Mouse (Mus musculus): Measurements from ENCODE around the gene Lrrc17. TPM values are rescaled to one million over a fixed set of nuclear protein-coding genes. Genes with fewer than 3 reads are reported as not detected.

Gene Lrrc17
- polyA plus RNA-seq, 1 experiment from 2014 or later: 85.1 TPM

- peaks cover 9% of the 10 kb centered on the region; the same call in 1 of the 2 replicates for H3K36me3 ChIP-seq
- no peaks in the 10 kb centered on the region for H3K9me3 ChIP-seq
- no peak overlapping the region for H3K27ac ChIP-seq
- H3K4me1 ChIP-seq: peaks cover 28% of the 10 kb centered on the region; the same call in 1 of the 2 replicates
- H3K4me2 ChIP-seq (replicated peaks): no peak overlapping the region
- H3K9ac ChIP-seq: no peak overlapping the region
- H3K4me3 ChIP-seq: no peak overlapping the region
- no peak for ATAC-seq (ENCODE audit: insufficient number of reproducible peaks, insufficient read depth, low FRiP score, low TSS enrichment)
- H3K27me3 ChIP-seq: no peaks in the 10 kb centered on the region
- WGBS: 76% methylated on average over 4 of the region's 4 CpGs
These were observed 1.1 kb upstream of the Lrrc17 start for GRCm38 (mm10) chr5:21542226-21542625.

- 15% methylated on average over 3 of the region's 3 CpGs for WGBS
- peak overlapping the region; percentile 49 for H3K4me2 ChIP-seq (replicated peaks)
- H3K27me3 ChIP-seq: no peaks in the 10 kb centered on the region
- H3K4me3 ChIP-seq: peak overlapping the region; percentile 46
- H3K36me3 ChIP-seq: peaks cover 15% of the 10 kb centered on the region
- H3K9ac ChIP-seq: no peak overlapping the region
- H3K27ac ChIP-seq: peak overlapping the region; percentile 92
- peaks cover 31% of the 10 kb centered on the region; the same call in 1 of the 2 replicates for H3K4me1 ChIP-seq
- no peaks in the 10 kb centered on the region for H3K9me3 ChIP-seq
- no peak for ATAC-seq (ENCODE audit: insufficient number of reproducible peaks, insufficient read depth, low FRiP score, low TSS enrichment)
These were observed 1.5 kb downstream of the Lrrc17 start for GRCm38 (mm10) chr5:21544821-21545220.

DNA sequence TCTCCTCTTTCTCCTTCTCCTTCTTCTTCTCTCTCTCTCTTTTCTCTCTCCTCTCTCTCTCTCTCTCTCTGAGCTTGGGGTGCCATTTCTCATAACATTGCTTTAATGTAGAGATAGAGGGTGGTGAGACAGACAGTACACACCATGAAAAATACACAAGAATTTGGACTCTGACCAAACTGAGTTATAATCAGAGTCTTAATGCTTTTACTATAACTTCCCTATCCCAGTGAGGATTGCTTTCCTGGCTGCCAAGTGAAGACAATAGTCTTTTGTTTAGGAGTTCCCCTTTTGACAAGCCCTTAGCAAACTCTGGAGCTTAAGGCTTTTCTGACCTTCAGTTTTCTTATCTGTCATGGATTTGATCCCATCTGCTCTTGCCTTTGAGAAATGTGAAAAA lies 1.9 kb downstream of the Lrrc17 start:
- Histone ChIP-seq H3K9me3 (no peaks in the 10 kb centered on the region), H3K9ac (no peak overlapping the region), H3K4me2 (replicated peaks) (peak overlapping the region; percentile 49), H3K36me3 (peaks cover 15% of the 10 kb centered on the region), H3K27ac (peak overlapping the region; percentile 92; the same call in 1 of the 2 replicates), H3K4me1 (peaks cover 31% of the 10 kb centered on the region; the same call in 1 of the 2 replicates), H3K4me3 (peak overlapping the region; percentile 46), H3K27me3 (no peaks in the 10 kb centered on the region)
- ATAC-seq (ENCODE audit: insufficient number of reproducible peaks, insufficient read depth, low FRiP score, low TSS enrichment): no peak

DNA sequence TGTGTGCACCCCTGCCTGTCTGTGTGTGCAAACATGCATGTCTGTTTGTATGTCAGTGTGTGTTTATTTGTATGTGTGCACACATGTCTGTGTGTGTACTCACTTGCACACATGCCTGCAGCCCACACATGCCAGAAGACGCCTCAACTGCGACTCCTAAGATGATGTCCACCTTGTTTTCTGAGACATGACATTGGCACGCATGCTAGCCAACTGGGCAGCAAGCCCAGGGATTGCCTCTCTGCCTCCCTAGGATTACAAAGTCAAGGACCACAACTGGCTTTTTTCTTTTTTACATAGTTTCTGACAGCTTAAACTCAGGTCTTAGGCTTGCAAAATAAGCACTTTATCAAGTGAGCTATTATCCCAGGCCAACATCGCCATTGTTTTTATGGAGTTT lies 2.4 kb downstream of the Lrrc17 start:
- H3K27ac ChIP-seq: no peak overlapping the region
- peaks cover 15% of the 10 kb centered on the region for H3K36me3 ChIP-seq
- WGBS: 75% methylated on average over 4 of the region's 4 CpGs
- no peaks in the 10 kb centered on the region for H3K27me3 ChIP-seq
- H3K4me1 ChIP-seq: peaks cover 31% of the 10 kb centered on the region; the same call in 1 of the 2 replicates
- ATAC-seq (ENCODE audit: insufficient number of reproducible peaks, insufficient read depth, low FRiP score, low TSS enrichment): no peak
- no peaks in the 10 kb centered on the region for H3K9me3 ChIP-seq
- peak overlapping the region; percentile 46; the same call in 1 of the 2 replicates for H3K4me3 ChIP-seq
- peak overlapping the region; percentile 49 for H3K4me2 ChIP-seq (replicated peaks)
- H3K9ac ChIP-seq: no peak overlapping the region

DNA sequence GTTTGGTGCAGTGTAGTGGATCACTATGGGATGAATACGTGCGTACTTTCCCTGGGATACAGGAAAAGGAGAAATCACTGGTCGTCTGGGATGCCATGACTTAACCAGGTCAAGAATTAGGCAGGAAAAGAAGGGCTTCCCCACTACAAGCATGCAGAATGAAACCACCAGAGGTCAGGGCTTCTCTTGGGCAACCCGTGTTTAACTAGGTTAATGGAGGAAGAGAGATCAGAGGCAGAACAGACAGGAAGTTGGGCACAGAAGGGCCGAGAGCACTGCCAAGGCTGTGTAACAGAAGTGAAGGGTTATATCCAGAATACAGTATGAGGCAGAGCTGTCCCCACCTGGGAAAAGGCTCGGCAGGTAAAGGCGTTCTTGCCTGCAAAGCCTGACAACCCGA lies 3.6 kb downstream of the Lrrc17 start:
- ATAC-seq (ENCODE audit: insufficient number of reproducible peaks, insufficient read depth, low FRiP score, low TSS enrichment): no peak
- Histone ChIP-seq H3K4me1 (peaks cover 31% of the 10 kb centered on the region; the same call in 1 of the 2 replicates), H3K27ac (no peak overlapping the region), H3K4me3 (no peak overlapping the region), H3K4me2 (replicated peaks) (no peak overlapping the region), H3K36me3 (peaks cover 22% of the 10 kb centered on the region), H3K9ac (no peak overlapping the region), H3K9me3 (no peaks in the 10 kb centered on the region), H3K27me3 (no peaks in the 10 kb centered on the region)
- 81% methylated on average over 8 of the region's 8 CpGs for WGBS

- H3K27me3 ChIP-seq: no peaks in the 10 kb centered on the region
- H3K4me1 ChIP-seq: peaks cover 2% of the 10 kb centered on the region; the same call in 1 of the 2 replicates
- H3K4me2 ChIP-seq (replicated peaks): no peak overlapping the region
- H3K36me3 ChIP-seq: 0 out of 2 replicates have a peak, but pooled peaks cover 8% of the 10 kb centered on the region
- WGBS: 84% methylated on average over 4 of the region's 4 CpGs
- no peak overlapping the region for H3K9ac ChIP-seq
- no peak overlapping the region for H3K4me3 ChIP-seq
- no peaks in the 10 kb centered on the region for H3K9me3 ChIP-seq
- no peak for ATAC-seq (ENCODE audit: insufficient number of reproducible peaks, insufficient read depth, low FRiP score, low TSS enrichment)
- H3K27ac ChIP-seq: no peak overlapping the region
These were observed 10.3 kb downstream of the Lrrc17 start for GRCm38 (mm10) chr5:21553685-21554084.

GRCm38 (mm10) chr5:21554732-21555131 lies 11.4 kb downstream of the Lrrc17 start:
- 0 out of 2 replicates have a peak, but pooled peaks cover 3% of the 10 kb centered on the region for H3K4me1 ChIP-seq
- no peak overlapping the region for H3K9ac ChIP-seq
- H3K9me3 ChIP-seq: no peaks in the 10 kb centered on the region
- no peak overlapping the region for H3K4me2 ChIP-seq (replicated peaks)
- ATAC-seq (ENCODE audit: insufficient number of reproducible peaks, insufficient read depth, low FRiP score, low TSS enrichment): no peak
- WGBS: 90% methylated on average over 1 of the region's 1 CpGs
- H3K27me3 ChIP-seq: no peaks in the 10 kb centered on the region
- H3K36me3 ChIP-seq: 0 out of 2 replicates have a peak, but pooled peaks cover 12% of the 10 kb centered on the region
- no peak overlapping the region for H3K27ac ChIP-seq
- H3K4me3 ChIP-seq: no peak overlapping the region

GRCm38 (mm10) chr5:21556502-21556901 lies 13.1 kb downstream of the Lrrc17 start:
- no peak overlapping the region for H3K4me2 ChIP-seq (replicated peaks)
- ATAC-seq (ENCODE audit: insufficient number of reproducible peaks, insufficient read depth, low FRiP score, low TSS enrichment): no peak

DNA sequence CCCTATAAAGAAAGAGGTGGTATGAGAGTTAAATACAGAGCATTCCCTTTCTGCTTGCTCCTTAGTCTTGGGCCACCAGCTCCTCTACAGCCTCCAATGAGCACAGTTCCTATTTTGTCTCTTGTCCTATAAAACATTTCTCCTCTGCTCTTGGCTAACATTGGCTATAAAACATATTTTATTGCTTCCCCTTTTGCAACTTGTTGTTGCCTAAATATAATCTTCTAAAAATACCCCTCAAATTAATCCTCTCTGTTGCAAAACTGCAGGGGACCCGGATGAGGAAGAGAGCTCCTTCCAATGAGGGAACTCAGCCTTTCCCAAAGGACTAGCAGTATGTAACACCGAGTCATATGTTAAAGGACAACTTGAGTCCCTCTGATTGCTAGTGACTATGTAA lies 20.6 kb downstream of the Lrrc17 start:
- WGBS: 86% methylated on average over 2 of the region's 2 CpGs
- no peaks in the 10 kb centered on the region for H3K27me3 ChIP-seq
- H3K4me3 ChIP-seq: no peak overlapping the region
- no peak for ATAC-seq (ENCODE audit: insufficient number of reproducible peaks, insufficient read depth, low FRiP score, low TSS enrichment)
- H3K4me2 ChIP-seq (replicated peaks): no peak overlapping the region
- peaks cover 33% of the 10 kb centered on the region for H3K36me3 ChIP-seq
- no peak overlapping the region for H3K27ac ChIP-seq
- H3K4me1 ChIP-seq: peaks cover 8% of the 10 kb centered on the region; the same call in 1 of the 2 replicates
- H3K9ac ChIP-seq: no peak overlapping the region
- H3K9me3 ChIP-seq: no peaks in the 10 kb centered on the region

More at GRCm38 (mm10) chr5:21556502-21556901, 13.1 kb downstream of the Lrrc17 start:
- Histone ChIP-seq H3K4me3 (no peak overlapping the region), H3K27ac (0 out of 2 replicates have a peak overlapping the region, but pooled peaks have one; percentile 54), H3K9me3 (no peaks in the 10 kb centered on the region), H3K4me1 (0 out of 2 replicates have a peak, but pooled peaks cover 3% of the 10 kb centered on the region), H3K36me3 (peaks cover 25% of the 10 kb centered on the region), H3K9ac (no peak overlapping the region), H3K27me3 (no peaks in the 10 kb centered on the region)
- WGBS: 71% methylated on average over 3 of the region's 3 CpGs

DNA sequence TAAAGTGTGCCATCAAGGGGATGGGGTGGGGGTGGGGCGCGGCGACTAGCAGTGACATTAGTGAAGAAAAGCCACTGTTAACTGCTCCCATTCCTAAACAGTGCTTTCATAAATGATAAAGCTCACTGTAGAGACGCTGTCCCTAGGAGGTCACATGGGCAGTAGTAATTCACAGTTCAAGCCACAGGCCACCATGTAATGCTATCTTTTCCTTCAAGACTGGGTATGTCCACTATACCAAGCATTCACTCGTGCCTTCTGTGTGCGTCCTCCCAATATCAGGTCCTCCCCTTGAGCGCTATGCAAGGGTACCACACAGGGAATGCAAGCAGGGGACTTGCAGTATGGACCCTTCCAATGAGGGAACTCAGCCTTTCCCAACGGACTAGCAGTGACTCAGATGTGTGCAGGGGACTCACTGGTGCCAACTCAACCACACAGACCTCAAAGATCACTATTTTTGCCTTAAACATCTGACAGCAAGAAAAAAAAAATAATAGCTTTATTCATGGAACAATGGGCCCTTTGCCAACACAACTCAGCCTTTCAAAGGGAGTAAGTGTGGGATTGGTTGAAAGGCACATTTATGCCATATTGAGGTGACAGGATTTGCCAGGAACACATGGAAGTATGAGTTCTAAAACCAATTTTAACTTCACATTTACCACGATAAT lies 22.2 kb downstream of the Lrrc17 start:
- no peak for ATAC-seq (ENCODE audit: insufficient number of reproducible peaks, insufficient read depth, low FRiP score, low TSS enrichment)
- Histone ChIP-seq H3K36me3 (peaks cover 28% of the 10 kb centered on the region), H3K27ac (no peak overlapping the region), H3K27me3 (no peaks in the 10 kb centered on the region), H3K4me1 (peaks cover 5% of the 10 kb centered on the region; the same call in 1 of the 2 replicates), H3K9me3 (no peaks in the 10 kb centered on the region), H3K9ac (no peak overlapping the region), H3K4me2 (replicated peaks) (no peak overlapping the region), H3K4me3 (no peak overlapping the region)
- WGBS: 85% methylated on average over 9 of the region's 9 CpGs

DNA sequence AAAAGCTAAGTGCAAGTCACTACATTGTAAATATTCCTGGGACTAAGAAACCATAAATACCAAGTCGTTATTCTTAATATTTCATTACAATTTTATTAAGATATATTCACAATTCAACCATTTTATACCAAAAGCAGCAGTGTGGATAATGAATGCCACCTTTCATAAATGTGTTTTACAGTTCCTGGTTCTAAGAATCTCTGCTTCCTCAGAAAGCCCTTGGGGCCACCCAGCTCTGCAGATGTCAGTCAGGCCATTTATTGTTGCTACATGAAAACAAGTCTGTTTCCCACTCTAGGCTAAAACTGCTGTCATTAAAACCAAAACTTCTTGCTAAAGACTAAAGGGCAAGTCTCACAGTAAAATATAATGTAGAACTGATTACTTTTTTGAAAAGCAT lies 24.4 kb downstream of the Lrrc17 start:
- Histone ChIP-seq H3K27me3 (no peaks in the 10 kb centered on the region), H3K9ac (no peak overlapping the region), H3K27ac (no peak overlapping the region), H3K4me3 (no peak overlapping the region), H3K9me3 (no peaks in the 10 kb centered on the region), H3K4me1 (peaks cover 5% of the 10 kb centered on the region; the same call in 1 of the 2 replicates), H3K4me2 (replicated peaks) (no peak overlapping the region), H3K36me3 (peaks cover 26% of the 10 kb centered on the region)
- no peak for ATAC-seq (ENCODE audit: insufficient number of reproducible peaks, insufficient read depth, low FRiP score, low TSS enrichment)
- WGBS: 77% methylated on average over 1 of the region's 1 CpGs

DNA sequence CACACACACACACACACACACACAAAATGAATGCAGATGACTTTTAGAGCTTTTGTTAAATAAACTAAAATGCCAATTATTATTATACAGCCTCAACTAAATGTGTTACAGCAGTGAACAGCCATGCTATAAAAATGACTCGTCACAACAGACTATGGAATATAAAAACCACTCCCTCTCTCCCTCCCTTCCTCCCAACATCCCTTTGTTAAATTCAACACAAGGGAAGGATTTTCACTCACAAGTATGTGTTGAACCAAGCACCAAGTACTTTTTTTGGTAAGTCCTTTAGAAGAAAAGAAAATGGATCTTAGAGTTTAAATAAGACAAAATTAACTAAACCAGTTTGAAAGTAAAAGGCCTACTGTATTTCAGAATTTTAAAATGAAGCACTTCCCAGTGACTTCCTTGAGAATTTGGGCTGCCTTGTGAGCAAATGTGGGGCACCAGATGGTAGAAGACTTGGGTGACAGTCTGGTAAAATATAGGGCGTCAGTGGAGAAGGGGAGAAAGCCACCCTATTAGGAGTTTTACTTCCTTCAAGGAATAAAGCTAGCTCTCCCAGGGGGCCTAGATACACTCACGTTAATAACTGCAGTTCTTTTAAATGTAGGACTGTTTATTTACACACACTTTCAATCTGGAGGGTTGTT lies 29.5 kb downstream of the Lrrc17 start:
- Histone ChIP-seq H3K36me3 (peaks cover 27% of the 10 kb centered on the region), H3K27me3 (no peaks in the 10 kb centered on the region), H3K9ac (no peak overlapping the region), H3K27ac (no peak overlapping the region), H3K4me3 (no peak overlapping the region), H3K9me3 (no peaks in the 10 kb centered on the region), H3K4me1 (no peaks in the 10 kb centered on the region), H3K4me2 (replicated peaks) (no peak overlapping the region)
- no peak for ATAC-seq (ENCODE audit: insufficient number of reproducible peaks, insufficient read depth, low FRiP score, low TSS enrichment)
- 75% methylated on average over 3 of the region's 3 CpGs for WGBS

Data from embryonic facial prominence, embryonic 12.5 days (tissue).